Mouse (Mus musculus): Measurements from ENCODE around the gene Bin2.

DNA sequence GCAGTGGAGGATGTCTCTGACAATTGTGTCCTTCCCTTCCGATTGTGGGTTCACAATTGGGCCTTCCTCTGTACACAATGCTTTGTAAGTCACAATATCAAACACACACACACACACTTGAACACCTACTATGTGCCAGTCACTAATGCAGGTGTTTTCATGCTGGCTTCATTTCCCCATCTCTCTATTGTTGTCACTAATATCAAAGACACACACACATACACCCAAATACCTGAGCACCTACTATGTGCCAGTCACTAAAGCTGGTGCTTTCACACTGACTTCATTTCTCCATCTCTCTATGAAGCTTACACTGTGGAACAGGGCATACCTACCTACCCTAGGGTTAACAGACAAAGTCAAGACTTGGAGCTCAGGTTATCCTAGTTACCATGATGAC lies 36.0 kb upstream of the Bin2 start:
- TF ChIP-seq CTCF (IDR thresholded peaks at IDR 0.05; ENCODE audit: insufficient read depth, low read length) = no peak
- no peak for TF ChIP-seq POLR2A (IDR thresholded peaks at IDR 0.05; ENCODE audit: borderline replicate concordance, extremely low read depth, low read depth, low read length)
